Mouse (Mus musculus) kidney, embryonic 15.5 days (tissue): ENCODE data around the gene Pank4. TPM values are rescaled to one million over a fixed set of nuclear protein-coding genes. Genes with fewer than 3 reads are reported as not detected.

Source experiments
- ATAC-seq: fragments of 200-750 bp; cut with Nextera tagmentation; replicated peaks from 2 replicates; pipeline ENCODE4 v1.8.0; 2017; ENCODE audit warnings: moderate TSS enrichment; ENCODE audit not compliant: low FRiP score
- H3K27ac ChIP-seq: fragments of 300-500 bp; sonication (generic); 2 replicates; pipeline ENCODE4 v1.5.1; 2015; ENCODE audit warnings: mild to moderate bottlenecking, inconsistent platforms
- H3K27me3 ChIP-seq: fragments of 300-500 bp; sonication (generic); 2 replicates; pipeline ENCODE4 v1.6.1; 2015; ENCODE audit warnings: inconsistent platforms
- H3K36me3 ChIP-seq: fragments of 300-500 bp; sonication (generic); 2 replicates; pipeline ENCODE4 v1.6.1; 2015; ENCODE audit warnings: inconsistent platforms
- H3K4me1 ChIP-seq: fragments of 300-500 bp; sonication (generic); 2 replicates; pipeline ENCODE4 v1.6.1; 2015; ENCODE audit warnings: inconsistent platforms
- H3K4me2 ChIP-seq: fragments of 300-500 bp; sonication (generic); 2 replicates; pipeline ENCODE4 v1.6.1; 2015; ENCODE audit warnings: moderate library complexity, mild to moderate bottlenecking, inconsistent platforms
- H3K4me3 ChIP-seq: fragments of 300-500 bp; sonication (generic); replicated peaks from 2 replicates; pipeline ENCODE4 v1.5.1; 2015; ENCODE audit warnings: mild to moderate bottlenecking, inconsistent platforms
- H3K9ac ChIP-seq: fragments of 300-500 bp; sonication (generic); 2 replicates; pipeline ENCODE4 v1.6.1; 2015; ENCODE audit warnings: mild to moderate bottlenecking, inconsistent platforms
- H3K9me3 ChIP-seq: fragments of 300-500 bp; sonication (generic); replicated peaks from 2 replicates; pipeline ENCODE4 v1.6.1; 2016; ENCODE audit warnings: inconsistent platforms
- WGBS: fragments of 180-500 bp; shearing (Covaris S2); methylation state at CpG from one replicate; pipeline ENCODE4 v1.1.7; 2015; ENCODE audit warnings: mixed read lengths; 5-methylcytosine and 5-hydroxymethylcytosine counted together
- polyA plus RNA-seq: library from polyadenylated mRNA; unstranded; fragments of >200 nt; fragmentation: Nextera tagmentation; extraction: Ambion mirVana; gene quantifications from 2 replicates; pipeline ENCODE4 v1.2.1, GENCODE M21; 2015

Pank4 gene
- polyA plus RNA-seq, 1 experiment from 2014 or later: 46.3 TPM

- Histone ChIP-seq H3K9ac (no peak overlapping the region), H3K9me3 (no peaks in the 10 kb centered on the region), H3K4me2 (no peak overlapping the region), H3K27ac (no peak overlapping the region), H3K27me3 (peaks cover 19% of the 10 kb centered on the region), H3K4me1 (peaks cover 33% of the 10 kb centered on the region), H3K36me3 (no peaks in the 10 kb centered on the region), H3K4me3 (no peak overlapping the region)
- WGBS: 63% methylated on average over 8 of the region's 8 CpGs
- no peak for ATAC-seq
These were observed 54.1 kb downstream of the Pank4 start for GRCm38 (mm10) chr4:155018066-155018465.

GRCm38 (mm10) chr4:155018601-155019335 is 54.8 kb downstream of the Pank4 start:
- no peaks in the 10 kb centered on the region for H3K9me3 ChIP-seq
- peak; percentile 26; the same call in 1 of the 2 replicates for ATAC-seq
- H3K36me3 ChIP-seq: no peaks in the 10 kb centered on the region
- H3K9ac ChIP-seq: no peak overlapping the region
- H3K27me3 ChIP-seq: peaks cover 19% of the 10 kb centered on the region
- H3K4me2 ChIP-seq: peak overlapping the region; percentile 32
- 5% methylated on average over 15 of the region's 15 CpGs for WGBS
- 0 out of 2 replicates have a peak overlapping the region, but pooled peaks have one; percentile 3 for H3K4me3 ChIP-seq
- peaks cover 33% of the 10 kb centered on the region for H3K4me1 ChIP-seq
- no peak overlapping the region for H3K27ac ChIP-seq

GRCm38 (mm10) chr4:155019336-155019847 is 55.5 kb downstream of the Pank4 start:
- peak; percentile 47; the same call in 1 of the 2 replicates for ATAC-seq
- Histone ChIP-seq H3K4me1 (peaks cover 33% of the 10 kb centered on the region), H3K9ac (no peak overlapping the region), H3K9me3 (no peaks in the 10 kb centered on the region), H3K27ac (no peak overlapping the region), H3K4me3 (0 out of 2 replicates have a peak overlapping the region, but pooled peaks have one; percentile 3), H3K4me2 (peak overlapping the region; percentile 32), H3K36me3 (no peaks in the 10 kb centered on the region), H3K27me3 (peaks cover 16% of the 10 kb centered on the region)
- WGBS: 1% methylated on average over 10 of the region's 10 CpGs

- Histone ChIP-seq H3K4me1 (peaks cover 29% of the 10 kb centered on the region), H3K9me3 (no peaks in the 10 kb centered on the region), H3K4me3 (no peak overlapping the region), H3K36me3 (no peaks in the 10 kb centered on the region), H3K9ac (no peak overlapping the region), H3K4me2 (no peak overlapping the region), H3K27ac (no peak overlapping the region), H3K27me3 (peaks cover 13% of the 10 kb centered on the region)
- WGBS: 76% methylated on average over 1 of the region's 1 CpGs
- ATAC-seq: no peak
These were observed 56.2 kb downstream of the Pank4 start for GRCm38 (mm10) chr4:155020141-155020540.

- no peak overlapping the region for H3K4me3 ChIP-seq
- 47% methylated on average over 9 of the region's 9 CpGs for WGBS
- no peaks in the 10 kb centered on the region for H3K36me3 ChIP-seq
- H3K4me1 ChIP-seq: peaks cover 29% of the 10 kb centered on the region
- no peak overlapping the region for H3K9ac ChIP-seq
- H3K4me2 ChIP-seq: no peak overlapping the region
- H3K9me3 ChIP-seq: no peaks in the 10 kb centered on the region
- H3K27ac ChIP-seq: no peak overlapping the region
- peaks cover 10% of the 10 kb centered on the region for H3K27me3 ChIP-seq
- no peak for ATAC-seq
These were observed 56.9 kb downstream of the Pank4 start for GRCm38 (mm10) chr4:155020813-155021212.

GRCm38 (mm10) chr4:155022228-155022855 is 58.4 kb downstream of the Pank4 start:
- 59% methylated on average over 7 of the region's 7 CpGs for WGBS
- ATAC-seq: no peak

GRCm38 (mm10) chr4:155024170-155025010 is 60.5 kb downstream of the Pank4 start:
- Histone ChIP-seq H3K4me1 (peaks cover 16% of the 10 kb centered on the region), H3K9me3 (no peaks in the 10 kb centered on the region), H3K36me3 (no peaks in the 10 kb centered on the region), H3K9ac (no peak overlapping the region), H3K4me2 (no peak overlapping the region), H3K27ac (no peak overlapping the region), H3K4me3 (no peak overlapping the region), H3K27me3 (0 out of 2 replicates have a peak, but pooled peaks cover 3% of the 10 kb centered on the region)
- no peak for ATAC-seq
- 86% methylated on average over 11 of the region's 11 CpGs for WGBS

More at GRCm38 (mm10) chr4:155022228-155022855, 58.4 kb downstream of the Pank4 start:
- Histone ChIP-seq H3K4me3 (no peak overlapping the region), H3K4me1 (peaks cover 24% of the 10 kb centered on the region), H3K36me3 (no peaks in the 10 kb centered on the region), H3K4me2 (no peak overlapping the region), H3K9me3 (no peaks in the 10 kb centered on the region), H3K9ac (no peak overlapping the region), H3K27me3 (peaks cover 7% of the 10 kb centered on the region), H3K27ac (no peak overlapping the region)

Other genes with a start within 250 kb of the Pank4 start
- 0.18 and 0.99 TPM in 2 replicates for gene Ttc34, start 126.7 kb upstream of the Pank4 start, polyA plus RNA-seq
- 0.22 and 0.42 TPM in 2 replicates for gene Mmel1, start 94.5 kb upstream of the Pank4 start, polyA plus RNA-seq
- gene Fam213b, start 65.0 kb upstream of the Pank4 start, polyA plus RNA-seq: 34.1 and 40.6 TPM in 2 replicates
- 1.7 TPM in 2 replicates for gene Tnfrsf14, start 35.6 kb upstream of the Pank4 start, polyA plus RNA-seq
- 19.6 and 20.7 TPM in 2 replicates for gene Hes5, start 3.2 kb upstream of the Pank4 start, polyA plus RNA-seq
- 2.6 TPM in 2 replicates for gene Plch2, start 92.7 kb downstream of the Pank4 start, polyA plus RNA-seq
- gene Pex10, start 102.9 kb downstream of the Pank4 start, polyA plus RNA-seq: 23.2 and 24.0 TPM in 2 replicates
- 152 and 165 TPM in 2 replicates for gene Rer1, start 122.3 kb downstream of the Pank4 start, polyA plus RNA-seq
- 5.1 and 5.3 TPM in 2 replicates for gene Morn1, start 122.5 kb downstream of the Pank4 start, polyA plus RNA-seq